Mouse (Mus musculus): ENCODE data around the gene Elf3. TPM values are rescaled to one million over a fixed set of nuclear protein-coding genes. Genes with fewer than 3 reads are reported as not detected.
"Not testable (repeated sequence)": the region's sequence is repeated elsewhere in the genome, so short reads cannot be mapped to it uniquely, and the experiment has no call there.

Elf3 gene
- total RNA-seq, 2 experiments from 2014 or later, result 0.54 TPM; not detected in 1

DNA sequence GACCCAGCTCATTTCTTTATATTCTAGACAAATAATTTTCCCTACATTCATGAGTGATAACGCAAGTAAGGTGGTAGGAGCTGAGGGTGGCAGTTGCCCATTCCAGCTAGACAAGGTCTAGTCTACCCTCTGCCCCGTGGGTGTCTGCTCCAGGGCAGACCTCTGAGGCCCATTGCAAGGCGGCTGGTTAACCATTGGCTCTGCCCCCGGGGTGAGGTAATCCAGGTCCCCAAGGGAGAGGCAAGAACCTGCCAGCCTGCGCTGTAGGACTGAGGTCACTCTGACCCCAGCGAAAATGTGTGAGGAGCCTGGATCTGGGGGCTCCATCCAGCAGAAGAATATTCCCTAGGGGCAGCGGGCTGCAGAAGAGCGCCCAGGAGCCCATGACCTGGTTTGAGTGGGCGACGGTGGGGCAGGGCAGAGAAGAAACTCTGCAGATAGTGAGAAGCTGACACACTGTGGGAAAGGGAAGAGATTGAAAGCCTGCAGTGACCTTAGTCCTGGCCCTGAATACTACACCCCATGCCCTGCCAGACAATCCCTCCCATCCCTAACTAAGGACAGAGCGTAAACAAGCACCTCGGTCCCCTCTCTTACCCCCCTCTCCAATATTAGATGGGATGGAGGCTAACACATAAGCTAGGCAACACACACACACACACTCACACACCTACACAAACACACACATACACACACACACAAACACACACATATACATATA lies 21.1 kb downstream of the Elf3 start:
- no peak for DNase-seq

DNA sequence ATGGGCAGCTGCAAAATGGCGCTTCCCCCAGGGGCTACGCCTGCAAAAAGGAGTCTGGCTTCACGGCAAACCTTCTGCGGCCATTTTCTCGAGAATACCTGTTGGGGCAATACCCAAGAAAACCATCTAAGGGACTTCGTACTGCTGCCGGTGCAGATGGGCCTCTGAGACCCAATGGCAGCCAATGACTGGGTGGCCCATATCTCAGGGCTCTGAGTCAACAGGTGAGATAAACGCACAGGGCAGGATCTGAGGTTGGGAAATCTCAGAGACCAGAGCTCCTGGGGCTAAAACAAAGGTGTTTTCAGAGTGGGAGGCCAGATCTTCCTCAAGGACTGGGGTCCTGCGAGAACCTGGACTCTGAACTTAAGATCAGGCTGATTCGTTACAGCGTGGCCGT lies 23.6 kb downstream of the Elf3 start:
- DNase-seq, result no peak

DNA sequence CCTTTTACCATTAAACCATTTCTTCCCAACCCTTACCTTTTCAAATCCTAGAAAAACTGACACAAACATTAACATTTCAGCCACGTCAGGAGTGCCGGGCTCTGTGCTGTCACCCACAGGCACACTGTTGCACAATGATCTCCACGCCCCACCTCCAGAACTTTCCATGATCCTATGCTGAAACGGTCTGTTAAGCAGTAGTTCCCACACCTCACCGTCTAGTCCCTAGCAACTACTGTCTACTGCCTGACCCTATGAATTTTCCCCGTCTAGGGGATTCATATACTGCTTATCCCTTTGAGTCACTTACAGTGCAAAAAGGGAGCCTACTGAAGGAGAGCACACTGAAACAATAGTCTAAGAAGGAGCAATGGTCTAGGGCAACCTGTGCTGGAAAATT lies 24.4 kb downstream of the Elf3 start:
- no peak for DNase-seq

DNA sequence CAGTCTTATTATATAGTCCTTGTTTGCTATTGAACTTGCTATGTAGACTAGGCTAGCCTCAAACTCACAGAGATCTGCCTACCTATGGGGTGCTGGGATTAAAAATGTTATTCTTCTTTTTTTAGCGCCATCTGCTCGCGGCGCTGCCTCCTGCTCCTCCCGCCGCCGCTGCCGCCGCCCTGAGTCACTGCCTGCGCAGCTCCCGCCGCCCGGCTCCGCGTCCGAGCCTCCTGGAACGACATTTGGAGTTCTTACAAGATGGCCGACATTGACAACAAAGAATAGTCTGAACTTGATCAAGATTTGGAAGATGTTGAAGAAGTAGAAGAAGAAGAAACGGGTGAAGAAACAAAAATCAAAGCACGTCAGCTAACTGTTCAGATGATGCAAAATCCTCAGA lies 26.5 kb downstream of the Elf3 start:
- not testable (repeated sequence) for DNase-seq

DNA sequence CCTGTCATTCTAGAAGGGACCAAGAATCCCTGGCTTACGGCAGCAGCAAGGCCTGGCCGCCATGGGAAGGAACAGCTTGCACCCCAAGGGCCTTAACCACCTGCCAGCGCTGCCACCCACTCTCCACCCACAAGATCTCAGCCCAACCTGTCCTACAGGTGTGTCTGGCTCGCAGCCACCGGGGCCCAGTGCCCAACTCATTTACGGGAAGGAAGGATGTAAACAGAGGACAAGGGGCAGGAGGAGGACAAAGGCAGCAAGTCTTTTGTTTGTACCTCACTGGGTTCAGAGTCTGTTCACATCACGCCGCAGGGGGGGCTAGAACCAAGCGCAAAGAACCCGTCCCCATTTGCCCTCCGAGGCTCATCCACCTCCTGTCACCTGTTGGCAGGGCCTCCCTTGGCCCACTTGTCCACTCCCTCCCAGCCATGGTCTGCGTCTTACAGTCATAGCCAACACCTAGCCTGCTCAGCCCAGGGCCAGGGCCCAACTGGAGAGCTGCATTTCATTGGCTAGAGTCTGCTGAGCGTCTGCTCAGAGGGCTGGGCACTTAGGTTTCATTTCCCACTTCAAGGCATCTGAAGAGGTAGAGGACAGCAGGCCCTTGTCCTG lies 30.9 kb downstream of the Elf3 start:
- DNase-seq, result no peak

DNA sequence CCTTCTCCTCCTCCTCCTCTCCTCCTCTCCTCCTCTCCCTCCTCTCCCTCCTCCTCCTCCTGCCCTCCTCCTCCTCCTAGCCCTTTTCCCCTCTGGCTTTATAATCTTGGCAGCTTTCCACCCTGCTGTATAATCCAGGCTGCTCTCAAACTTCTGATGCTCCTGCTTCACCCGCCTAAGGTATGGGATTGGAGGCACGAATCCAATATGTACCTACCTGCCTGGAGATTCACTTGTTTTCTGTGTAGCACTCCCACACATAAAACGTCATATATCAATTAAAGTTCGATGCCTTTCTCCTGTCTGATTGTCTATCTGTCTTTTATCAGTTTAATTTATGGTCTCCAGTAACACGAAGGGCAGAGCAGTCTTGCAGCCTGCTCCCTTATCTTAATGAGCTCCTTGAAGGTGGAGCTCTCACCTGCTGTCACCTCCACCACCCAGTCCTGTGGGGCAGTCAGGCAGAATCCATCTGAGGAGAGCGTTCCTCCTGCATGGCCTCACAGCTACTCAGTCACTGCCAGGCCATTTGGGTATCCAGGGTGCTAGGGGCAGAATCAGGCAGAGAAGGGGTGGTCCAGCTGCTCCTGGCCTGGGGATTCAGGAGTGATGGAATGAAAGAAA lies 33.3 kb downstream of the Elf3 start:
- no peak for DNase-seq

DNA sequence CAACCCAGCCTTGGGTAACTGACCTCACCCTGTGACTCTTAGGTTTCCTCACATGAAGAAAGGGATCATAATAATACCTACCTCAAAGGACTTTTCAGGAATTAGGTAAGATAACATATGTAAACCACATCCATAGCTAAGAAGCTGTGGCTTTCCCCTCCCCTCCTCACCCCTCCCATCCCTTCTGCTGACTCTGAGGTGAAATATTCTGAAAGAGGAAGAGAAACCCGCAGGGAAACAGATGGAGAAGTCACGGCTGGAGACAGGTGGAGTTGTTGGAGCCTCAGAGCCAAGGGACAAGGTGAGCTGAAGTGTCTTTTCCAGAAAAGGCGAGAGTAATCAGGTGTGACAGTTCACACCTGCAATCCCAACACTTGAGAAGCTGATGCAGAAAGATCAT lies 34.2 kb downstream of the Elf3 start:
- DNase-seq, result no peak

DNA sequence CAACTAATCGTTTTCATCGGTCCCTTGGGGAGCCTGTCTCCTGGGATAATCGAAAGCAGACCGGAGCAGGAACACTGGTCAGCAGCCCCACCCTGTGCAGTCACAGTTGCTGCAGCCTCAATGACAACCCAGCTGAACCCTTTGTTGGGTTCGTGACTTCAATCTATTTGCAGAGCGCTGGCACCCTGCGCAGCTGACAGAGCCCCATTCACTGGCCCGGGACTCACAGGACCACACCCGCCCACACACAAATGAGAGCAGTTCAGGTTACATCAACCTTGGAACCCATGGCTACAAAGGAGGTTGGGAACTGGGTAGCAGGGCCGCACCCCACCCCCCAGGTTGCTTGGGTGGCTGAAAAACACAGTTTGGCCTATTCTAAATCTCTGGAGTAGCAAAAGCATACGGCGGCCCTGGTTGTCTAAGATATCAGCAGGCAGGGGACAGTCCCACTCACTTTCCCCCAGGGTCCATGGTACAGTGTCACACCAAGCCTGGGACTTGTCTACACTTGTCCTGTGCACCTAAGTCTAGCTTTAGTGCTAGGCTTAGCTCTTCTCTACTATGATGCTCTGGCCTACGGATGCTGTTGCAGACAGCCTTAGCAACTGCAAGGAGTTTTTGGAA lies 40.6 kb downstream of the Elf3 start:
- no peak for DNase-seq

DNA sequence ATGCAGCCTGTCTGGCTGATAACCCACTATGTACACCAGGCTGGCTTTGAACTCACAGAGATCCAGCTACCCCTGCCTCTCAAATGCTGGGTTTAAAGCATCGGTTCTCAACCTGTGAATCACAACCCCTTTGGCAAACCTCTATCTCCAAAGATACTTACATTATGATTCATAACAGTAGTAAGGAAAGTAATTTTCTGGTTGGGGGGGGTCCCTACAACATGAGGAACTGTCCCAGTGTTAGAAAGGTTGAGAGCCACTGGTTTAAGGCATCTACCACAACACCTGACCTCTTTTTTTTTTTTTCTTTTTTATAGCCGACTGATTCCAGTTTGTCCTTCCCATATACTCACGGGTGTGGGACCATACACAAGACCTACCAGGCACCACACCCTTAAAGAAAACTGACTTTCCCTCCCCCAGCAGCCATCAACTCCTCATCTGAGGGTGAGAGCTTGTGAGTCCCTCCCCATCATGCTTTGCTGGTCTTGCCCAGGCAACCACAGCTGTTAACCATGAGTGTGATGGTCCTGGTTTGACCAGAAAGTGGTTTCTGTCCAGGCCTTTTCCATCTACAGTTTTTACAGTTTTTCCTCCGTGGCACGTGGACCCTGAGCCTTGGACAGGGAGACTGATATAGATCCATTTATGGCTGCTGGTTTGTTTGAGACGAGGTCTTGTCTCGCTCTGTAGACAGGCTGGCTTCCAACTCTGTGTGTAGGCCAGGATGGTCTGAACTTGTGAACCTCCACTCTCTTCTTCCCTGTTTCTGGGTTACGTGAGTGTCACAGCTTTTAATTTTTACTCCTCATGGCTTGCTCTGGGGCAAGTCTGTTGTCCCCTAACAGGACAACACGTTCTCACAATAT lies 44.4 kb downstream of the Elf3 start:
- DNase-seq, result no peak

DNA sequence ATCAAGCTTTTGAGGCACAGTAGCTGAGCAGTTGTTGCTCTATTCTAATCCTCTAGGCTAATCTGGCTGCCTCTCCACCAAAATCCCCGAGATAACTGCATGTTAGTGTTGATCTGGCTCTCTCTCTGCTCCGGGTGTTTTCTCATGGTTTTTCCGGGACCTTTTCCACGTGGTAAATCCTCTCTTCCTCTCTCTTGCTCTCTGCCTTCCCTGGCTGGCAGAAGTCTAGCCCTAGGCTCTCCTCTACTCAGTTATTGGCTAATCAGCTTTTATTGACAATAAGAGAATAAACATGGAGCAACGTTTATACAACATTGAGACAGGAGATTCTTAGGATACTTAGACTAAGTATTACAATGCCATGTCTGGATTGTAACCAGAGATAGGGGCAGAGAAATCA lies 47.9 kb downstream of the Elf3 start:
- DNase-seq, result no peak

DNA sequence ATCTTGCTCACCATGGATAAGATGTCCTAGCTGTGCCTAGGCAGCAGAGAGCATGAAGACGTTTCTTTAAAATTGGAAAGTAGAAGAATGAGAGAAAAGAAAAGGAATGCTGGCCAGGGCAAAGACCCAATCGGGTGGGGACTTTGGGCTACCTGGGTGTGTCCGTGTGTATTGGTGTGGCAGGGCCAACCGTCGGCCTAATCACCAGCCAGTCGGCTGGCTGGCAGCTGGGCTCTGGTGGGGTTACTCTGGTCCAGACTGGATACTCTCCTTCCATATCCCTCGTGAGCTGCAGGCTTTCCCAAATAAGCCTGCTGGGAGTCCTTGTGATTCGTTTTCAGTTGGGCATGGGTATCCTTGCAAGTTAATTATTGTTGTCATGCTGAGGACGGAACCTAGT lies 49.7 kb downstream of the Elf3 start:
- no peak for DNase-seq

DNA sequence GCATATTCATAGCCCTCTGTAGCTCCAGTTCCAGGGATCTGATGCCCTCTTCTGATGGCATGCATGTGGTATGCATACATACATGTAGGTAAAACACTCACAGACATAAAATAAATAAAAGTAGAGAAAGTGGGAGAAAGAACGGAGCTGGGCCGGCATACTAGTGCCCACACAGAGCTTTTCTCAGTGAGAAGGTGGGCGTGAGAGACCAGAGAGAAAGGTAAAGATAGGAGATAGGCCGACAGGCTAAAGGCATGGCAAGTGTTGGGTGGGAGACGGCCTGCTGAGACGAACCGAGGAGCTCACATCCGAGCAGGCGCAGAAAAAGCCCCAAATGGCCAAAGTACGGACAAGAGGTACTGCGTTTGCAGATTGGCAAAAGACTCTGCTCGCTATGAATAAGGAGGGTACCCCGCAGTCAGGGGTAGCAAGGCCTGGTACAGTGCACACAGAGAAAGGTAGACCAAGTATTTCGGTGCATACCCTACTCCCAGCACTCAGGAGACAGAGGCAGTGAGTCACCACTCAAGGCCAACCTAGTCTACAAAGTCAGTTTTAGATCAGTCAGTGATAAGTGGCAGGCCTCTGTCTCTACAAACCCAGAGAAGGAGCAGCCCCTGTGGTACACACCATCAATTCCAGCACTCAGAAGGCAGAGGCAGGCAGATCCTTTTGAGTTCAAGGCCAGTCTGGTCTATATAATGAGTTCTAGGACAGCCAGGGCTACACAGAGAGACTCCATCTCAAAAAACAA lies 51.6 kb downstream of the Elf3 start:
- no peak for DNase-seq

DNA sequence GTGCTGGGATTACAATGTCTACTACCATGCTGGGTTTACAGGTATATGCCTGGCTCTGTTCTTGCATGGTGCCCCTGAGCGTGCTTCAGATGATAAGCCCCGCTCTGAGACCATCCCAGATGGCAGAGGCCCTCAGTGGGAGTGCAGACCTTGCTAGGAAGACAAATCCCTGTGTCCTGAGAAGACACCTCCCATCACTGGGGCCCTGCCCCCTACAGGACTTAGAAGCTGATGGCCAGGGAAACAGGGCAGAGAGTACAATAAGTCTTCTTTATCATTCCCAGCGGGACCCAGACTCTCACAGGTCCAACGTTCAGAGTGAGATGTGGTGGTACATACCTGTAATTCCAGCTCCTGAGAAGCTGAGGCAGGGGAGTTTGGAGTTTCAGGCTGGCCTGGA lies 53.1 kb downstream of the Elf3 start:
- DNase-seq, result no peak

DNA sequence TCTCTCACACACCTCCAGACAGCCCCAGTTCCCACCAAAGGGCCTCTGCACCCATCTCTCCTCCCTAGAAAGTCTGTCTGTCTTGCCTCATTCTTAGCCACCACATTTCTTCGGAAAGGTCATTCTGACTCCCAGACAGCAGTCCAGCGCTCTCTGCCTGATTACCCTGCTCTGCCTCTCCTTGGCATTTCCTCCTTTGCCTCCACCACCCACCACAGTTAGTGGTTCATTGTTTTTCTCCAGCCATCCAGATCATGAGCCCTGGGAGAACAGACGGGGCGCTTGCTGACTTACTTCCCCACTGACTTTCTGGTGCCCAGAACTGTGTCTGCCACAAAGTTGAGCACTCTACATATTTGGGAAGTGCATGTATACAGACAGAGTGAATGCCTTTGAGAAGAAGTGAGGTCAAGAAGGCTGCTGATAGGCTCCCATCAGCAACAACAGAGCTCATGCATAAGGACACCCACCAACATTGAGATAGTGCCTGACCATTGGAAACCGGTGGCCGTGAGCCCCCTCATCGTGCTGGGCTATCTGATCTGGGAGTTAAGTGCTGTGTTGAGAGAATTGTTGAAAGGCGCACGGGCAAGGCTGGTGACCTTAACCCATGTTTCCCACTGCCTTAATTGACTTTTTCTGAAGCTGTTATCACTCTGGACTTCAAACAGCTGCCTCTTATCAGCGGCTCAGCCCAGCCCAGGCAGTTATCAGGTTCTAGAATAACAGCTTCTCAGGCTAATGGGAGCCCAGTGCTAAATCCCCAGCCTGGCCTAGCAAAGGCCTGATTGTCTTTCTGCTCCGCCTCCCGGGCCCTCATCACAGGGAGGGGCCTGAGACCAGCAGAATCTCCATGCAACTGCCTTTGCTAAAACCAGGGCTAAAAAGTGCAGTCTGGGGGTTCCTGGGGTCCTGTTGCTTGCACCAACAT lies 53.9 kb downstream of the Elf3 start:
- peak in 1 of 2 experiments; percentile 16 for DNase-seq

Other genes starting within 250 kb of the Elf3 start
- 10 to 100 TPM; 11.5 to 16.9 TPM for gene Lgr6, start 153.3 kb downstream of the Elf3 start, total RNA-seq (2021)
- 1 to 10 TPM in 1 of 2 experiments, under 1 TPM in 1; 0.72 to 1.4 TPM for gene Ptpn7, start 125.9 kb downstream of the Elf3 start, total RNA-seq (2021)
- 10 to 100 TPM; 21.8 to 22.0 TPM for gene Arl8a, start 111.7 kb downstream of the Elf3 start, total RNA-seq (2021)
- under 1 TPM; 0.33 to 0.60 TPM for gene Gpr37l1, start 90.9 kb downstream of the Elf3 start, total RNA-seq (2021)
- 10 to 100 TPM; 19.4 to 20.9 TPM for gene Rnpep, start 25.5 kb upstream of the Elf3 start, total RNA-seq (2021)
- 100 to 1,000 TPM; 390 to 405 TPM for gene Timm17a, start 55.2 kb upstream of the Elf3 start, total RNA-seq (2021)
- gene Lmod1, start 66.2 kb upstream of the Elf3 start, total RNA-seq (2021), result 1 to 10 TPM; 3.1 to 3.4 TPM
- 1 to 10 TPM; 2.5 to 3.0 TPM for gene Shisa4, start 116.7 kb upstream of the Elf3 start, total RNA-seq (2021)
- 10 to 100 TPM; 30.0 to 34.9 TPM for gene Ipo9, start 171.9 kb upstream of the Elf3 start, total RNA-seq (2021)

All from heart, adult 18-20 months (tissue).